Comparison of ENCODE assay signal across 7 mouse cellular contexts in the genomic region with DNA sequence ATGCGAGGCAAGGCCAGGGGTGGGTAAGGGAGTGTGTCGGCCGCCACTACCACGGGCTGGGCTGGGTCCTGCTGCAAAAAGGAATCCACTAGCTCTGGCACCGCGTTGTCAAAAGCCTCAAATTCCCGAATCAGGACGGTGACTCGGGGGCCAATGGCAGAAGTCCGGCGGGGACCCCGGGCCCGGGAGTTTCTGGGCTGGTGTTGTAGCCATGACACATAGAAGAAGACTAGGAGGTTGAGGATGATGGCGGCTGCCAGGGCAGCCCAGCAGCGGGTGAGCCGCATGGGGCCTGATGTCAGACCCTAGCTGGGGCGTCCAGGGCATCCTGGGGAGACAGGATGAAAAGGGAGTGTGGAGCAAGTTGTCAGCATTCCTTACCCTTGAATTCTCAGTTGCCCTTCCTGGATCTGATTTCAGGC. TPM values are rescaled to one million over a fixed set of nuclear protein-coding genes. Genes with fewer than 3 reads are reported as not detected.
DNase-seq lines count a peak whose midpoint lies in the region; ATAC-seq and TF ChIP-seq lines count a peak whose summit lies in the region.

No protein-coding gene starts in this region.

- no peak for ATAC-seq in lung, embryonic 15.5 days (ENCODE audit: borderline replicate concordance, extremely low read depth, low FRiP score, low TSS enrichment)
- no peak for ATAC-seq in forebrain, embryonic 16.5 days
- ATAC-seq in limb, embryonic 14.5 days (ENCODE audit: low FRiP score, low read depth), result no peak
- peak; percentile 2; the same call in 1 of the 2 replicates for ATAC-seq in stomach, embryonic 14.5 days (ENCODE audit: insufficient number of reproducible peaks, insufficient read depth, low FRiP score, low read depth)

- peak overlapping the region; percentile 23; the same call in 1 of the 2 replicates for H3K9ac ChIP-seq in lung, embryonic 15.5 days
- peak overlapping the region; percentile 75 for H3K9ac ChIP-seq in forebrain, embryonic 16.5 days (replicated peaks; ENCODE audit: low read depth, low read length)
- H3K9ac ChIP-seq in limb, embryonic 14.5 days (ENCODE audit: low read depth, low read length, severe bottlenecking), result peak overlapping the region; percentile 50; the same call in 1 of the 2 replicates
- H3K9ac ChIP-seq in stomach, embryonic 14.5 days (replicated peaks; ENCODE audit: low read depth, low read length), result no peak overlapping the region

- H3K27me3 ChIP-seq in lung, embryonic 15.5 days, result peaks cover 23% of the 10 kb centered on the region
- peaks cover 8% of the 10 kb centered on the region; the same call in 1 of the 2 replicates for H3K27me3 ChIP-seq in forebrain, embryonic 16.5 days (replicated peaks; ENCODE audit: control insufficient read depth, insufficient read depth, low read length)
- H3K27me3 ChIP-seq in limb, embryonic 14.5 days (ENCODE audit: control insufficient read depth, insufficient read depth, low read length), result peaks cover 21% of the 10 kb centered on the region
- H3K27me3 ChIP-seq in stomach, embryonic 14.5 days (ENCODE audit: control insufficient read depth, insufficient read depth, low read length), result peaks cover 3% of the 10 kb centered on the region; the same call in 1 of the 2 replicates

- H3K27ac ChIP-seq in lung, embryonic 15.5 days, result no peak overlapping the region
- peak overlapping the region; percentile 81 for H3K27ac ChIP-seq in forebrain, embryonic 16.5 days (ENCODE audit: low read length)
- no peak overlapping the region for H3K27ac ChIP-seq in limb, embryonic 14.5 days (replicated peaks; ENCODE audit: low read depth, low read length)
- H3K27ac ChIP-seq in stomach, embryonic 14.5 days (ENCODE audit: low read length), result no peak overlapping the region

- no peak for TF ChIP-seq POLR2A in limb, embryonic 14.5 days (IDR thresholded peaks at IDR 0.05; ENCODE audit: borderline replicate concordance, extremely low read depth, insufficient read depth, insufficient read length)

- H3K9me3 ChIP-seq in lung, embryonic 15.5 days, result no peaks in the 10 kb centered on the region
- H3K9me3 ChIP-seq in forebrain, embryonic 16.5 days (ENCODE audit: control insufficient read depth, low read length), result no peaks in the 10 kb centered on the region
- no peaks in the 10 kb centered on the region for H3K9me3 ChIP-seq in limb, embryonic 14.5 days (ENCODE audit: control insufficient read depth, low read length)
- no peaks in the 10 kb centered on the region for H3K9me3 ChIP-seq in stomach, embryonic 14.5 days (ENCODE audit: control insufficient read depth, low read depth, low read length)

- peaks cover 28% of the 10 kb centered on the region for H3K4me1 ChIP-seq in lung, embryonic 15.5 days
- peaks cover 32% of the 10 kb centered on the region for H3K4me1 ChIP-seq in forebrain, embryonic 16.5 days (replicated peaks; ENCODE audit: control insufficient read depth, insufficient read depth, low read length)
- H3K4me1 ChIP-seq in limb, embryonic 14.5 days (ENCODE audit: control insufficient read depth, insufficient read depth, low read length), result peaks cover 22% of the 10 kb centered on the region
- H3K4me1 ChIP-seq in stomach, embryonic 14.5 days (ENCODE audit: control insufficient read depth, insufficient read depth, low read length), result peaks cover 12% of the 10 kb centered on the region

- WGBS in lung, embryonic 15.5 days, result 26% methylated on average over 17 of the region's 17 CpGs
- 18% methylated on average over 17 of the region's 17 CpGs for WGBS in forebrain, embryonic 16.5 days
- WGBS in limb, embryonic 14.5 days, result 11% methylated on average over 17 of the region's 17 CpGs
- 29% methylated on average over 17 of the region's 17 CpGs for WGBS in stomach, embryonic 14.5 days

- DNase-seq in lung, postnatal 25 days (ENCODE audit: low spot score), result no peak
- DNase-seq in limb, embryonic 14.5 days (ENCODE audit: low spot score), result no peak
- DNase-seq in thymus, adult 18-20 months, result no peak
- DNase-seq in embryo, embryonic 10 days (ENCODE audit: low spot score), result no peak

- H3K36me3 ChIP-seq in lung, embryonic 15.5 days, result peaks cover 39% of the 10 kb centered on the region
- H3K36me3 ChIP-seq in forebrain, embryonic 16.5 days (ENCODE audit: control insufficient read depth, insufficient read depth), result no peaks in the 10 kb centered on the region
- peaks cover 36% of the 10 kb centered on the region for H3K36me3 ChIP-seq in limb, embryonic 14.5 days (ENCODE audit: control insufficient read depth, insufficient read depth, low read length)
- no peaks in the 10 kb centered on the region; the same call in none of the 2 replicates for H3K36me3 ChIP-seq in stomach, embryonic 14.5 days (ENCODE audit: control insufficient read depth, insufficient read depth, low read length)

- H3K4me3 ChIP-seq in lung, embryonic 15.5 days, result peak overlapping the region; percentile 38
- H3K4me3 ChIP-seq in forebrain, embryonic 16.5 days (replicated peaks; ENCODE audit: low read length), result peak overlapping the region; percentile 62
- peak overlapping the region; percentile 46 for H3K4me3 ChIP-seq in limb, embryonic 14.5 days (replicated peaks; ENCODE audit: low read length)
- H3K4me3 ChIP-seq in stomach, embryonic 14.5 days (ENCODE audit: low read depth, low read length), result peak overlapping the region; percentile 33

- peak overlapping the region; percentile 87 for H3K4me2 ChIP-seq in lung, embryonic 15.5 days
- H3K4me2 ChIP-seq in forebrain, embryonic 16.5 days (ENCODE audit: low read length), result peak overlapping the region; percentile 82
- peak overlapping the region; percentile 96 for H3K4me2 ChIP-seq in limb, embryonic 14.5 days (replicated peaks; ENCODE audit: low read depth, low read length, severe bottlenecking)
- H3K4me2 ChIP-seq in stomach, embryonic 14.5 days (replicated peaks; ENCODE audit: low read depth, low read length), result peak overlapping the region; percentile 62

RNA-seq across cellular contexts. Expression of gene Strn4, which starts 4.0 kb away (rescaled TPM):
- 102 TPM in 2 replicates for polyA plus RNA-seq in lung, embryonic 15.5 days (2015; fragmentation: Nextera tagmentation; extraction: Ambion mirVana)
- polyA plus RNA-seq in forebrain, embryonic 16.5 days (2015; fragmentation: Nextera tagmentation; extraction: Ambion mirVana), result 189 and 204 TPM in 2 replicates
- 197 and 280 TPM in 2 replicates for polyA plus RNA-seq in limb, embryonic 14.5 days (2012; rRNA removed)
- 109 and 137 TPM in 2 replicates for polyA plus RNA-seq in limb, embryonic 14.5 days (2014; fragmentation: Nextera tagmentation; extraction: Ambion mirVana)
- polyA plus RNA-seq in stomach, embryonic 14.5 days (2014; fragmentation: Nextera tagmentation; extraction: Ambion mirVana), result 105 and 120 TPM in 2 replicates

RNA-seq across cellular contexts. Expression of gene Fkrp, which starts 4.9 kb away (rescaled TPM):
- 28.9 and 30.6 TPM in 2 replicates for polyA plus RNA-seq in lung, embryonic 15.5 days (2015; fragmentation: Nextera tagmentation; extraction: Ambion mirVana)
- 23.1 and 29.0 TPM in 2 replicates for polyA plus RNA-seq in forebrain, embryonic 16.5 days (2015; fragmentation: Nextera tagmentation; extraction: Ambion mirVana)
- polyA plus RNA-seq in limb, embryonic 14.5 days (2012; rRNA removed), result 29.9 and 37.6 TPM in 2 replicates
- 26.9 and 32.6 TPM in 2 replicates for polyA plus RNA-seq in limb, embryonic 14.5 days (2014; fragmentation: Nextera tagmentation; extraction: Ambion mirVana)
- polyA plus RNA-seq in stomach, embryonic 14.5 days (2014; fragmentation: Nextera tagmentation; extraction: Ambion mirVana), result 23.8 and 25.8 TPM in 2 replicates

RNA-seq across cellular contexts. Expression of gene Slc1a5, which starts 30.5 kb away (rescaled TPM):
- polyA plus RNA-seq in lung, embryonic 15.5 days (2015; fragmentation: Nextera tagmentation; extraction: Ambion mirVana), result 53.7 and 54.5 TPM in 2 replicates
- polyA plus RNA-seq in forebrain, embryonic 16.5 days (2015; fragmentation: Nextera tagmentation; extraction: Ambion mirVana), result 9.8 and 10.7 TPM in 2 replicates
- polyA plus RNA-seq in limb, embryonic 14.5 days (2012; rRNA removed), result 80.3 and 96.1 TPM in 2 replicates
- polyA plus RNA-seq in limb, embryonic 14.5 days (2014; fragmentation: Nextera tagmentation; extraction: Ambion mirVana), result 21.7 and 24.4 TPM in 2 replicates
- polyA plus RNA-seq in stomach, embryonic 14.5 days (2014; fragmentation: Nextera tagmentation; extraction: Ambion mirVana), result 36.7 and 39.0 TPM in 2 replicates

RNA-seq across cellular contexts. Expression of gene Prkd2, which starts 31.0 kb away (rescaled TPM):
- 18.9 and 19.7 TPM in 2 replicates for polyA plus RNA-seq in lung, embryonic 15.5 days (2015; fragmentation: Nextera tagmentation; extraction: Ambion mirVana)
- polyA plus RNA-seq in forebrain, embryonic 16.5 days (2015; fragmentation: Nextera tagmentation; extraction: Ambion mirVana), result 6.6 TPM in 2 replicates
- polyA plus RNA-seq in limb, embryonic 14.5 days (2012; rRNA removed), result 35.9 and 48.9 TPM in 2 replicates
- 19.2 and 22.1 TPM in 2 replicates for polyA plus RNA-seq in limb, embryonic 14.5 days (2014; fragmentation: Nextera tagmentation; extraction: Ambion mirVana)
- polyA plus RNA-seq in stomach, embryonic 14.5 days (2014; fragmentation: Nextera tagmentation; extraction: Ambion mirVana), result 14.2 and 14.6 TPM in 2 replicates
